Mouse (Mus musculus): ENCODE measurements around the gene Gdpd4. TPM values are rescaled to one million over a fixed set of nuclear protein-coding genes. Genes with fewer than 3 reads are reported as not detected.
A peak's percentile ranks its signal among the peaks of the same experiment; 100 is the strongest.

The Gdpd4 gene
- not detected in 2 replicates for polyA plus RNA-seq (2016; fragmentation: Nextera tagmentation; extraction: Ambion mirVana)

DNA sequence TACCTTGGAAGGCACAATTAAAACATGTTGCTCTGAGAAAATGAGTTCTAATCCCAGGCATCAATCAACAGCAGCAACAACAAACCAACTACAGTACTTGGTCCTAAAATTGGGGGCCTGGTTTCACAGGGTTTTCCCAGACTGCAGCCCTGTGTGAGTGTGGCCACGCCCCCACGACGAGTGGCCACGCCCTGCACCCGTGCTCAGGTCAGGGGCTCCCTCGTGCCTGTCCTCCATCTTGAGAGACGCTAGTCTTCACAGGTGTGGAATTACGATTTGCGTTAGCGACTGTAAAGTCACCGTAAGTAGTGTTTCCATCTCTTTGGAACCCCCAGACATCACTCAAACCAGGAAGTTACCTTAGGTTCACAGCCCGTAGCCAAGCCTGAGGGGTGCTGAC, at the start of gene Gdpd4:
Gene Gdpd4 (plus strand): TSS at position 214 of the 400 bp plus-strand sequence.
- Histone ChIP-seq H3K9me3 (replicated peaks) (no peaks in the 10 kb centered on the region), H3K27ac (replicated peaks) (no peak within 1 kb of the TSS), H3K27me3 (ENCODE audit: low read depth, poor library complexity, severe bottlenecking) (no peaks in the 10 kb centered on the region), H3K36me3 (no peaks in the 10 kb centered on the region), H3K4me3 (no peak within 1 kb of the TSS), H3K4me1 (no peaks in the 10 kb centered on the region)
- 83% methylated on average over 12 of the region's 12 CpGs for WGBS
- no peak for DNase-seq (ENCODE audit: low spot score)

DNA sequence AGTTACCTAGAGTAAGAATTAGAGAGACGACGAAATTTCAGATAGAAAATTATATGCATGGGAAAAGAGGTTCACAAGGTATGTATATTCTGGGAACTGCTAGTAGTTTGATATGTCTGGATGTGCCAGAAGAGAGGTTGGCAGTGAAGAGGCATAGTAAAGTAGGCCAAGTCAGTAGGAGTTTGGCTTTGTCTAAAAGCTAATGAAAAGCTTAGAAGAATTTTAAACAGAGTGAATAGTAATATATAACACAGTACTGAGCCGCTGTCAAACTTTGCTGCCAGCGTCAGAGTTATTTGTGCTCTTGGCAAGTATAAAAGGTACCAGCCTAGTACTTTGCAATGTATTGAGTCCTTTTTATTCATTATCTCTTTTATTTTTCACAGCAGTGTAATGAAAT, 47.4 kb upstream of the Gdpd4 start:
- H3K9me3 ChIP-seq (replicated peaks): no peaks in the 10 kb centered on the region
- 96% methylated on average over 4 of the region's 4 CpGs for WGBS

DNA sequence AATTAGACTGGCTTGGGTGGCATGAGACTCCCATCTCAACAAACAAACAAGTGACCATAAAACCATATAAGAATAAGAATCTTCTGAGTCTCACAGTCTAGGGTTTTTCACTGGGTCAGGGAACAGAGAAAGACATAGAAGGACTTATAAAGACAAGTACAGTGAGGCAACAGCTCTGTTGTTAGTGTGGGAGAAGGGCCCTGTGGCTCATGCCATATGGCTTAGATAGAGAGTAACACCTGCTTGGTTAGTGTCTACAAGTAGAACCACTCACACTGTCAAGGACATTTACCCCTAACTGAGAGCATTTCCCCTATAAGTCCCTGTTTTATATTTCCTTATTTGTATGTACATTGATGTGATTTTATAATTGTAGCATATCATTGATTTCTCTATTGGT, 46.4 kb upstream of the Gdpd4 start:
- Histone ChIP-seq H3K27me3 (ENCODE audit: low read depth, poor library complexity, severe bottlenecking) (no peaks in the 10 kb centered on the region), H3K4me3 (no peak overlapping the region), H3K9me3 (replicated peaks) (no peaks in the 10 kb centered on the region), H3K36me3 (peaks cover 21% of the 10 kb centered on the region), H3K27ac (replicated peaks) (no peak overlapping the region), H3K4me1 (no peaks in the 10 kb centered on the region)
- no peak for DNase-seq (ENCODE audit: low spot score)

More for the DNA sequence above, 47.4 kb upstream of the Gdpd4 start:
- Histone ChIP-seq H3K27ac (replicated peaks) (no peak overlapping the region), H3K27me3 (ENCODE audit: low read depth, poor library complexity, severe bottlenecking) (no peaks in the 10 kb centered on the region), H3K4me1 (no peaks in the 10 kb centered on the region), H3K36me3 (peaks cover 27% of the 10 kb centered on the region), H3K4me3 (no peak overlapping the region)
- DNase-seq (ENCODE audit: low spot score): no peak

DNA sequence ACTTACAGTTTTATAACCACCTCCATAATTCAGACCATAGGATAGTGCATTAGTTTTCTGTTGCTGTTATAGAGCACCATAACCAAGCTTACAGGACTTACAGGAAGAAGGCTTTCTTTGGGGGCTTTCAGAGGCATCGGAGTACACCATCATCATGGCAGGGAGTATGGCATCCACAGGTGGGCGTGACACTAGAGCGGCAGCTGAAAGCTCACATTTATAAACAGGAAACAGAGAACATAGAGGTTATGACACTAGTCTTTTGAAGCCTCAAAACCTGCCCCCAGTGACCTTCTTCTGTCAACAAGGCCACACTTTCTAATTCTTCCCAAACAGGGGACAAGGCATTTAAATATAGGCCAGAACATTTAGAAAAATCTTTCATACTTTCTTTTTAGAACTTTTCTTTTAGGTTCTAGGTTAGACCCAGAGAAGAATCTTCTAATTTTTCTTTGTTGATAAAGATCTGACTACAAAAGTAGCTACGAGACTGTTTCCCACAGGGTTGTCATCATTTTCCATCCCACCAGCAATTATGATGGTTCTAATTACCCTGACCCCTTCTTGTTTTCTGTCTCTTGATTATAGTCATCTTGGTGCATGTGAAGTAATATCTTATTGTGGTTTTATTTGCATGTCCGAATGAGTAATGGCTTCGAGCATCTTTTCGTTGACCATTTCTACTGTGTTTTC, 41.8 kb upstream of the Gdpd4 start:
- 89% methylated on average over 7 of the region's 7 CpGs for WGBS
- no peaks in the 10 kb centered on the region for H3K9me3 ChIP-seq (replicated peaks)
- H3K27ac ChIP-seq (replicated peaks): no peak overlapping the region
- no peak overlapping the region for H3K4me3 ChIP-seq
- H3K36me3 ChIP-seq: peaks cover 13% of the 10 kb centered on the region
- no peaks in the 10 kb centered on the region for H3K4me1 ChIP-seq
- no peak for DNase-seq (ENCODE audit: low spot score)
- no peaks in the 10 kb centered on the region for H3K27me3 ChIP-seq (ENCODE audit: low read depth, poor library complexity, severe bottlenecking)

DNA sequence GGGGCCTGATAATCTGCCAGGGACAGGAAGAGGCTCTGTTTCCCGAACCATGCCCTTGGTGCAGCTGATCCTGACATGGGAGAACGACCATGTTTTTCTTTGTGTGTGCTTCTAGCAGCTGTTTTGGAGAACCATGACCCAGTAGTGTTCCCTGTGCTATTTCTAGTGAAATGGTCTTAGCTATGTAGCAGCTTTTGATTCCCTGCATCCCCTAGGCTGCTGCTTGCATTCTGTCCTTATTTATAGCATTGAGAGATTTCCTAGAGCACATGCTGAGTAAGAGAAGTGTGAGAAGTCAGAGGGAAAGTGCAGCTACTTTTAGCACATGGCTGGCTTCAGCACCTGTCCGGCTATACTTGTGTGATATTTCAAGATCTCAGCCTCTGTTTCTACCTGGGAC, 8.1 kb upstream of the Gdpd4 start:
- H3K9me3 ChIP-seq (replicated peaks): no peaks in the 10 kb centered on the region
- WGBS: 84% methylated on average over 3 of the region's 3 CpGs
- peaks cover 61% of the 10 kb centered on the region for H3K36me3 ChIP-seq
- H3K27ac ChIP-seq (replicated peaks): no peak overlapping the region
- no peaks in the 10 kb centered on the region for H3K27me3 ChIP-seq (ENCODE audit: low read depth, poor library complexity, severe bottlenecking)
- no peak for DNase-seq (ENCODE audit: low spot score)
- H3K4me1 ChIP-seq: no peaks in the 10 kb centered on the region
- H3K4me3 ChIP-seq: no peak overlapping the region

DNA sequence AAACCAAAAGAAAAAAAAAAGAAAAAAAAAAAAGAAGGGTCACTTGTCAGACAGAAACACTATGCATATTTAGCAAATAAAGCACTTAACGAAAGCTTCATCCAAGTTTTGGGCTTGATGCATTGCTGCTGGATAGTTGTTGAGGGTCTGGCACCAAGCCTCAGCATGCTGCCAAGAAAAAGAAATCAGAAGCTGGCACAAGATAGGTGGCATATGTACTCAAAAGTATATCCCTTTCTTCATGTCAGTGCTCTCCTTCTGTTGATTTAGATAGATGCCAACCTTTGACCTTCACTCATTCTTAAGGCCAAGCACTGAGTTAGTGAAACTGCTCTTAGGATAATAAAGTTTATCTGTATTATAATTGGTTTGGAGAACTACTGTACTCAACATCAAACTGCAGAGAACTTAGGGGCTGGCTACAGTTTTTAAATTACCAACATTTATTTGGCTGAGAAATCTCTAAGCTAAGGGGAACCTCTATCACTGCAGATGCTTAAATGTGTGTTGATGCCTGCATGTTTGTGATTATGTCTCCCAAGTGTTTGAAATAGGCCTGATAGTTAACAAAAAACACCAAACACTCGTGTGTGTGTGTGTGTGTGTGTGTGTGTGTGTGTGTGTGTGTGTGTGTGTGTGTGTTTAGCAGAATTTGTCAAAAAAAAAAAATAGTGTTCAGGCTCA, 4.8 kb upstream of the Gdpd4 start:
- 81% methylated on average over 2 of the region's 2 CpGs for WGBS
- Histone ChIP-seq H3K36me3 (peaks cover 34% of the 10 kb centered on the region), H3K27me3 (ENCODE audit: low read depth, poor library complexity, severe bottlenecking) (no peaks in the 10 kb centered on the region), H3K27ac (replicated peaks) (no peak overlapping the region), H3K4me1 (no peaks in the 10 kb centered on the region), H3K4me3 (no peak overlapping the region), H3K9me3 (replicated peaks) (no peaks in the 10 kb centered on the region)
- no peak for DNase-seq (ENCODE audit: low spot score)

DNA sequence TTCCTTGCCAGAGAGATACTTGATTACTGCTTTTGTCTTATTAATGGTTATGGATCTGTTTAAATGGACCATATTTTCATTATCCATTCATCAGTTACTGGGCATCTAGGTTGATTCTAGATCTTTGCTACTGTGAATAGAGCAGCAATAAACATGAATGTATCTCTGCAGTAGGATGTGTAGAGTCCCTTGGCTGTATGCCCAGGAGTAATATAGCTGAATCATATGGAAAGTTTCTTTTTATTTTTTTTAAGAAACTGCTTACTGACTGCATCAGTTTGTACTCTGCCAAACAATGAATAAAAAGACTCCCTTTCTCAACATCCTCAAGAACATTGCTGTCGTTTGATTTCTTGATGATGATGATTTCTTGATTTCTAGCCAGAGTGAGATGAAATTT, 6.1 kb downstream of the Gdpd4 start:
- Histone ChIP-seq H3K27ac (replicated peaks) (no peak overlapping the region), H3K27me3 (ENCODE audit: low read depth, poor library complexity, severe bottlenecking) (no peaks in the 10 kb centered on the region), H3K36me3 (no peaks in the 10 kb centered on the region), H3K4me3 (no peak overlapping the region), H3K9me3 (replicated peaks) (no peaks in the 10 kb centered on the region), H3K4me1 (no peaks in the 10 kb centered on the region)
- 84% methylated on average over 1 of the region's 1 CpGs for WGBS
- no peak for DNase-seq (ENCODE audit: low spot score)

DNA sequence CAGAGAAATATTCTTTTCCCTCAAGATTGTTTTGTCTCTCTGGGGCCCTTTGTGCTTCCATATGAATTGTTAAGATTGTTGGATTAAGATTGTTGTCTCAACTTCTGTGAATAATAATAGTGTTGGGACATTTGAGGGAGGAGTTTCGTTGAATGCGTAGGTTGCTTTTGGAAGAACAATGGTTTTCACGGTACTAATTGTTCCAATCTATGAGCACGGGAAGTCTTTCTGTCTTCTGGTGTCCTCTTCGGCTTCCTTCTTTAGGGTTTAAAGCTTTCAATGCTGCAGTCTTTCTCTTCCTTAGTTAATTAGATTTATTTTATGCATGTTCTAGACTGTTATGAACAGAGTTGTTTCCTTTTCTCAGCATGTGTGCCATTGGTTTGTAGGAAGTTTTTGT, 7.2 kb downstream of the Gdpd4 start:
- H3K27ac ChIP-seq (replicated peaks): no peak overlapping the region
- H3K4me3 ChIP-seq: no peak overlapping the region
- no peaks in the 10 kb centered on the region for H3K4me1 ChIP-seq
- WGBS: 94% methylated on average over 5 of the region's 5 CpGs
- H3K27me3 ChIP-seq (ENCODE audit: low read depth, poor library complexity, severe bottlenecking): no peaks in the 10 kb centered on the region
- H3K9me3 ChIP-seq (replicated peaks): 0 out of 2 replicates have a peak, but pooled peaks cover 3% of the 10 kb centered on the region
- DNase-seq (ENCODE audit: low spot score): no peak
- H3K36me3 ChIP-seq: no peaks in the 10 kb centered on the region

DNA sequence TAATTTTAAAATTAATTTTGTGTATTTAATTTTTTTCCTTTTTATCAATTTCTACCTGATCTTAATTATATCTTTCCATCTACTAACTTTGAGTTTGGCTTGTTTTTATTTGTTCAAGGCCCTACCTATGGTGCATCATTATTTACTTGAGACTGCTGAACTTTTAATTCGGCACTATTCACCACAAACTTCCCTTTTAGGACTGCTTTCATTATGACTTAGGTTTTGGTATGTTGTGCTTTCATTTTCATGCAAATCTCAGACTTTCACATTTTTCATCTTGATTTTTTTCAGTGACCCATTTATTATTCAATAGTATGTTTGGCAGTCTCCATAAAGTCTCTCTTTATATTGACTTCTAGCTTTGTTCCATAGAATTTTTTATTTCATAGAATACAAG, 24.7 kb downstream of the Gdpd4 start:
- H3K9me3 ChIP-seq (replicated peaks): no peaks in the 10 kb centered on the region
- DNase-seq (ENCODE audit: low spot score): no peak
- H3K27ac ChIP-seq (replicated peaks): no peak overlapping the region
- no peaks in the 10 kb centered on the region for H3K27me3 ChIP-seq (ENCODE audit: low read depth, poor library complexity, severe bottlenecking)
- no peaks in the 10 kb centered on the region for H3K4me1 ChIP-seq
- H3K36me3 ChIP-seq: no peaks in the 10 kb centered on the region
- whole genome bisulfite sequencing: 91% methylated on average over 1 of the region's 1 CpGs
- H3K4me3 ChIP-seq: no peak overlapping the region

DNA sequence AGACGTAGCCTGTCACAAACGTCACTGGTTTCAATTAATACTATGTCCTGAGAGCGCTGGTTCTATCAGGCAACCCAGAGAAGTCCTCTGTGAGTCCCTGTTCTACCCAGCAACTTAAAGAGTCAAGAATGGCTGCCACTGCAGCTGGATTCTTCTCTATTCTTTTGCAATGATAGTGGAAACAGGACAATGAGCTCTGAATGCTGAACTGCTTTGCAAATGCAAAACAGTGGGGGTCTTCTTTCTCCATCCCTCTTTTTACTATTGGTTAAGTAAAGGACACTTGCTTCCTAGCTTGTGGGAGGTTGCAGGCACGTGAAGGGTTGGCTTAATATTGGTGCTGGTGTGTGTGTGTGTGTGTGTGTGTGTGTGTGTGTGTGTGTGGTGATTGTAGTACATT, 52.7 kb downstream of the Gdpd4 start:
- Histone ChIP-seq H3K27me3 (ENCODE audit: low read depth, poor library complexity, severe bottlenecking) (no peaks in the 10 kb centered on the region), H3K27ac (replicated peaks) (no peak overlapping the region), H3K36me3 (no peaks in the 10 kb centered on the region), H3K4me3 (no peak overlapping the region), H3K4me1 (peaks cover 6% of the 10 kb centered on the region), H3K9me3 (replicated peaks) (no peaks in the 10 kb centered on the region)
- 15% methylated on average over 4 of the region's 4 CpGs for WGBS
- no peak for DNase-seq (ENCODE audit: low spot score)

DNA sequence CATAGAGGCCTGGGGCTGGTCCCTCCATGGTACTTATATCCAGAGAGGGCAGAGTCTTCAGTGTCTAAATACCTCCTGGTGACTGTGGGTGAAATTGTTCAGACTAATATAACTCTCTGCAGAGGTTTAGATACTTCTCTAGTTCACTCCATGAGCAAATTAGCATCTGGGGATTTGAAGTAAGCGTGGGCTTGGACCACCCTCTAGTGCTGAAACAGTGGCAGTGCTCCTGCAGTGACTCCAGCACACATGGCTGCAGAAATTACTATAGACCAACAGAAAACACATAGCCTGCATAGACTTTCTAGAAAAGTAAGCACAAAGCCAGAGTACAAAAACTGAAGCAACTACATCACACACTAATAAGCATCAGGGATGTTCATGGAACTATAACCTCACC, 57.7 kb downstream of the Gdpd4 start:
- Histone ChIP-seq H3K36me3 (no peaks in the 10 kb centered on the region), H3K4me3 (no peak overlapping the region), H3K9me3 (replicated peaks) (no peaks in the 10 kb centered on the region), H3K4me1 (peaks cover 2% of the 10 kb centered on the region), H3K27me3 (ENCODE audit: low read depth, poor library complexity, severe bottlenecking) (no peaks in the 10 kb centered on the region), H3K27ac (replicated peaks) (no peak overlapping the region)
- WGBS: 15% methylated on average over 1 of the region's 1 CpGs
- DNase-seq (ENCODE audit: low spot score): peak; percentile 25

DNA sequence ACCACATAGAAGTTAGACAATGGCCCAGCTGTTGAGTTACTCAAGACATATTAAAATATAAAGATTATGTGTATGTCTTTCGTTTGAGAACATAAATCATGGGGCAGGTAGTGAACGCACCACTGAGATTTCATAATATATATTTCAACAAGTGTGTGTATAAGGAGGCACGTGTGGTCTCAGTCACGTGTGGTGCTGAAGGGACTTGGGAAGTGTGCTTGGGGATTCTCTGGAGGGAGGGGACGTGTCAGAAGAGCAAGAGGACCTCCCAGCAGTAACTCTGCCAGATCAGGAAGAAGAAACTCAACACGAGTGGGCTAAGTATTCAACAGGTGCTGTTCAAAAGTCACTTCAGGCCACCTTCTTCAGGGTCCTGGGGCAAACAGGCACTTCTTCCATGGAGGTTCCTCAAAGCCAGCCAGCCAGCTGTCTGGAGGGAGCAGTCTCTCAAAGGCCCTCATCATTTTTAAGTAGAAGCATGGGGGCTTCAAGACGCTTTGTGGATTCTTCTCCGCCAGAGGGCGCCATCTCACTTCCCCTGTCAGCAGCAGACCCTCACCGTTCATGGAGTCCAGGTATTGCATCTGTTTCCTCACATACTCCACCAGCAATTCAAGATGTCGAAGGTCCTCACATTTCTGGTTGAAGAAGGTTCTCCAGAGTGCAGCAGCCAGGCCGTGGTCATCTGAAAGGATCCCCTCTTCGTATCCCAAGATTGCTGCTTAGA, 64.5 kb downstream of the Gdpd4 start:
- H3K27ac ChIP-seq (replicated peaks): no peak overlapping the region
- no peaks in the 10 kb centered on the region for H3K27me3 ChIP-seq (ENCODE audit: low read depth, poor library complexity, severe bottlenecking)
- H3K9me3 ChIP-seq (replicated peaks): no peaks in the 10 kb centered on the region
- no peaks in the 10 kb centered on the region for H3K4me1 ChIP-seq
- peak; percentile 67 for DNase-seq (ENCODE audit: low spot score)
- H3K4me3 ChIP-seq: no peak overlapping the region
- WGBS: 49% methylated on average over 13 of the region's 13 CpGs
- H3K36me3 ChIP-seq: no peaks in the 10 kb centered on the region

DNA sequence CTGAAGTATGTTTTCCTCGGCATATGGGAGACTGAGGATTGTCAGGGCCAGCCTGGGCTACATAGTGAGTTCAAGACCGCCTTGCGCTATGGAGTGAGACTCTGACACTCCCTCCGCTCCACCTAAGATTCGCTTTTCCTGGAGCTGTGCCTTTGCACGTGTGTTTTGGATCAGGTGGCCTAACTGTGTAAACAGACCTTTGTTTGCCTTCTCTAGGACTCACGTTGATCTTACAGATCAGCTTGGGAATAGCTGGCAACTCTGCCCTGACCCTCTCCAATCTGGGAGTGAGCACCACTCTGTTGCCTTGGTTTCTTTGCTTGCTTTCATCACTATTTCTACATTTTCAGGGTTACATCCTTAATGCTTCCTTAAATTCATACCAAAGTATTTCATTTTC, 82.9 kb downstream of the Gdpd4 start:
- DNase-seq (ENCODE audit: low spot score): no peak
- Histone ChIP-seq H3K27ac (replicated peaks) (no peak overlapping the region), H3K4me1 (no peaks in the 10 kb centered on the region; the same call in 1 of the 2 replicates), H3K4me3 (no peak overlapping the region), H3K36me3 (no peaks in the 10 kb centered on the region), H3K27me3 (ENCODE audit: low read depth, poor library complexity, severe bottlenecking) (no peaks in the 10 kb centered on the region), H3K9me3 (replicated peaks) (no peaks in the 10 kb centered on the region; the same call in 1 of the 2 replicates)
- 78% methylated on average over 7 of the region's 7 CpGs for WGBS

Measured in midbrain, embryonic 10.5 days (tissue).